Mouse (Mus musculus): ENCODE results near the gene Sinhcaf. TPM values are rescaled to one million over a fixed set of nuclear protein-coding genes. Genes with fewer than 3 reads are reported as not detected.
"Not testable (repeated sequence)": the region's sequence is repeated elsewhere in the genome, so short reads cannot be mapped to it uniquely, and the experiment has no call there.

Gene Sinhcaf
- total and polyA plus RNA-seq, 2 experiments = 0.46 to 2.7 TPM

DNA sequence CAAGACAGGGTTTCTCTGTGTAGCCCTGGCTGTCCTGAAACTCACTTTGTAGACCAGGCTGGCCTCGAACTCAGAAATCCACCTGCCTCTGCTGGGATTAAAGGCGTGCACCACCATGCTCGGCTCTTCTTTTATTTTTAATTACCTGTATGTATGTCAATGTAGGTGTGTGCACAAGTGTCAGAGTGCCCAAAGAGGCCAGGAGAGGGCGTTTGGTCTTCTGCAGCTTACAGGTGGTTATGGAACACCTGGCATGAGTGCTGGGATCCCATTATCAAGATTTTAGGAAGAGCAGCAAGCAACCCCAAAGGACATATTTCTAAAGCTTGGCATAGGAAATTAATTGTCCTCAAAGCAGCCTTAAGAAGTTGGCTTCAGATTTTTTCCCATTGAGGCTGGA, 3.9 kb downstream of the Sinhcaf start:
- WGBS = 90% methylated on average over 4 of the region's 4 CpGs
- no peak overlapping the region for H3K9ac ChIP-seq (ENCODE audit: low read depth, low read length)
- TF ChIP-seq CTCF (IDR thresholded peaks at IDR 0.05; ENCODE audit: low read depth, low read length) (no peak), POLR2A (IDR thresholded peaks at IDR 0.05; ENCODE audit: extremely low read depth, insufficient read depth, low read length) (no peak)
- no peak overlapping the region for H3K4me3 ChIP-seq (ENCODE audit: insufficient read depth, low read depth, low read length)
- H3K36me3 ChIP-seq (ENCODE audit: control insufficient read depth, insufficient read depth, low read length) = no peaks in the 10 kb centered on the region
- no peaks in the 10 kb centered on the region for H3K4me1 ChIP-seq (ENCODE audit: control insufficient read depth, insufficient read depth, low read length)
- DNase-seq (ENCODE audit: extremely low read depth, low read depth, low spot score) = no peak
- H3K27me3 ChIP-seq (ENCODE audit: control insufficient read depth, insufficient read depth, low read length) = no peaks in the 10 kb centered on the region
- peaks cover 2% of the 10 kb centered on the region; the same call in 1 of the 2 replicates for H3K79me2 ChIP-seq (ENCODE audit: control insufficient read depth, insufficient read depth, low read length)
- H3K27ac ChIP-seq (replicated peaks; ENCODE audit: insufficient read depth, low read depth, low read length) = no peak overlapping the region

DNA sequence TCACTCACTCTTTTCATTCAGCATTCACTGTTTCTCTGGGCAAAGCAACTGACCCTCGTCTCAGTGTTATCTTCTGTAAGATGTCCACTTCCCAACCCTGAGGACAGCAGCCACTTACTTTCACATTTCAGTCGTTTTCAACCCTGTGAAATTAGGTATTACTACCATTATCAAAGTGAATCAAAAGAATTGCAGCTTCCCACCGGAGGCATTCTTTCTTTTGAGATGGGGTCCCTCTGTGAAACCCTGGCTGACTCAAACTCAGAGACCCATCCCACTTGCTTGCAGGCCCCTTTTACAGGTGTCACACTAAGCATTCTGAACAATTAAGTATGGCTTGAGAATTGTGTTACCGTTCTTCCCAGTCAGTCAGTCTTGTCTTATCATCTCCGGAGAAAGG, 4.4 kb downstream of the Sinhcaf start:
- H3K4me1 ChIP-seq (ENCODE audit: control insufficient read depth, insufficient read depth, low read length) = no peaks in the 10 kb centered on the region
- H3K9ac ChIP-seq (ENCODE audit: low read depth, low read length) = no peak overlapping the region
- no peaks in the 10 kb centered on the region for H3K27me3 ChIP-seq (ENCODE audit: control insufficient read depth, insufficient read depth, low read length)
- H3K27ac ChIP-seq (replicated peaks; ENCODE audit: insufficient read depth, low read depth, low read length) = no peak overlapping the region
- TF ChIP-seq CTCF (IDR thresholded peaks at IDR 0.05; ENCODE audit: low read depth, low read length) (no peak), POLR2A (IDR thresholded peaks at IDR 0.05; ENCODE audit: extremely low read depth, insufficient read depth, low read length) (no peak)
- peaks cover 2% of the 10 kb centered on the region; the same call in 1 of the 2 replicates for H3K79me2 ChIP-seq (ENCODE audit: control insufficient read depth, insufficient read depth, low read length)
- no peak overlapping the region for H3K4me3 ChIP-seq (ENCODE audit: insufficient read depth, low read depth, low read length)
- DNase-seq (ENCODE audit: extremely low read depth, low read depth, low spot score) = no peak
- no peaks in the 10 kb centered on the region for H3K36me3 ChIP-seq (ENCODE audit: control insufficient read depth, insufficient read depth, low read length)
- 82% methylated on average over 5 of the region's 5 CpGs for WGBS

DNA sequence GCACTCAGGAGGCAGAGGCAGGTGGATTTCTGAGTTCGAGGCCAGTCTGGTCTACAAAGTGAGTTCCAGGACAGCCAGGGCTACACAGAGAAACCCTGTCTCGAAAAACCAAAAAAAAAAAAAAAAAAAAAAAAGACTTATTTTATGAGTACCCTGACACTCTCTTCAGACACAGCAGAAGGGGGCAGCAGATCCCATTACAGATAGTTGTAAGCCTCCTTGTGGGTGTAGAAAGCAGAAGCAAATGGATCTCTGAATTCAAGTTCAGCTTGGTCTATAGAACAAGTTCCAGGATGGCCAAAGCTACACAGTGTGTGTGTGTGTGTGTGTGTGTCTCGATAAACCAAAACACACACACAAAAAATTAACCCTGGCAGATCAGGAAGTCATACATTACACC, 5.9 kb downstream of the Sinhcaf start:
- not testable (repeated sequence) for DNase-seq (ENCODE audit: extremely low read depth, low read depth, low spot score); H3K4me3 ChIP-seq (ENCODE audit: insufficient read depth, low read depth, low read length); H3K27me3 ChIP-seq (ENCODE audit: control insufficient read depth, insufficient read depth, low read length); H3K4me1 ChIP-seq (ENCODE audit: control insufficient read depth, insufficient read depth, low read length); H3K27ac ChIP-seq (replicated peaks; ENCODE audit: insufficient read depth, low read depth, low read length); H3K36me3 ChIP-seq (ENCODE audit: control insufficient read depth, insufficient read depth, low read length); H3K79me2 ChIP-seq (ENCODE audit: control insufficient read depth, insufficient read depth, low read length); H3K9ac ChIP-seq (ENCODE audit: low read depth, low read length)
- WGBS = 67% methylated on average over 2 of the region's 3 CpGs

DNA sequence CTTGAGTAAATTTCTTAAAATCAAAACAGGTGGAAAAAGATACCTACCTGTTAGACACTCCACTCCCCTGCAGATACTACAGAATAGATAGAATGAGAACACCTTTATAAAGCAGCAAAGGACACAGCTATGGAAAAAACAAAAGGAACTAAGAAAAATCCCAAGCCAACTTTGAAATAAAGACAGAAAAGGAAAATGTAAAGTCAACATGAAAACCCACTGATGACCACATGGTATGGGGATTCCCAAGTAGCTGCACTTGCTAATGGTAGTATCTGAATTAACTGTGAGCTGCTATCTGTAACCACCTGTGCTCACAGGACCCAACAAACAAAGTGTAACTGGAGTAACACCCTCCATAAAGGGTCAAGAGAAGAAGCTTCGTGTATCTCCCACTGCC, 8.6 kb downstream of the Sinhcaf start:
- DNase-seq (ENCODE audit: extremely low read depth, low read depth, low spot score) = no peak
- Histone ChIP-seq H3K27me3 (ENCODE audit: control insufficient read depth, insufficient read depth, low read length) (no peaks in the 10 kb centered on the region), H3K4me1 (ENCODE audit: control insufficient read depth, insufficient read depth, low read length) (no peaks in the 10 kb centered on the region; the same call in 1 of the 2 replicates), H3K9ac (ENCODE audit: low read depth, low read length) (no peak overlapping the region), H3K27ac (replicated peaks; ENCODE audit: insufficient read depth, low read depth, low read length) (no peak overlapping the region), H3K4me3 (ENCODE audit: insufficient read depth, low read depth, low read length) (no peak overlapping the region), H3K79me2 (ENCODE audit: control insufficient read depth, insufficient read depth, low read length) (peaks cover 2% of the 10 kb centered on the region; the same call in 1 of the 2 replicates), H3K36me3 (ENCODE audit: control insufficient read depth, insufficient read depth, low read length) (no peaks in the 10 kb centered on the region)
- WGBS = 58% methylated on average over 1 of the region's 1 CpGs
- TF ChIP-seq POLR2A (IDR thresholded peaks at IDR 0.05; ENCODE audit: extremely low read depth, insufficient read depth, low read length) (no peak), CTCF (IDR thresholded peaks at IDR 0.05; ENCODE audit: low read depth, low read length) (no peak)

DNA sequence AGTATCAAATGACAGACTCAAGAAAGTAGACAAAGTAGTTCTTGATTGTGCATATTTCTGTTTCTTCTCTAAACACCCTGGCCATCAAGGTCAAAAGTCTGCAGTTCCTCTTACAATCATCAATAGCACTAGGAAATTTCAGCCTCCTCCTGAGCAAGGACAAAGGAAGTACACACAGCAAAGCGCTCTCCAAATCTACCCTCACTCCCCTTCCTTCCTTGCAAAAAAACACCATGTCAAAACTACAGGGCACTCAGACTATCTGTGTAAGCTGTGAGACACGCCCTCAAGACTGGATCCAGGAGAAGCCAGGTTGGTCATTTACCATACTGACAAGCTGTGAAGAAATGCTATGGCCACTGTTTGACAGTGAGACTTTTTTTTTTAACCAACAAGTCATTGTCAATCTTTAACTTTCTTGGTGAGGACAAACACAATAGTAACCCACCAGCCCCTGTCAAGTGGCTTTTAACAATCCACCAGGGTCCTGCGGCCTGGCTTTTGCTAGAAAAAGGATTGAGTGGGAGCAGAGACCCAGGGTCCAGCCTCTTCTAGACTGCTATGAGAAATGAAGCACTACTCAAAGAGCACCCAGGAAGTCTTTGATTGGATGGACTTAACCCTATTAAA, 11.2 kb downstream of the Sinhcaf start:
- no peaks in the 10 kb centered on the region; the same call in 1 of the 2 replicates for H3K4me1 ChIP-seq (ENCODE audit: control insufficient read depth, insufficient read depth, low read length)
- WGBS = 61% methylated on average over 3 of the region's 3 CpGs
- H3K4me3 ChIP-seq (ENCODE audit: insufficient read depth, low read depth, low read length) = no peak overlapping the region
- no peak for TF ChIP-seq POLR2A (IDR thresholded peaks at IDR 0.05; ENCODE audit: extremely low read depth, insufficient read depth, low read length)
- no peak for TF ChIP-seq CTCF (IDR thresholded peaks at IDR 0.05; ENCODE audit: low read depth, low read length)
- no peak overlapping the region for H3K27ac ChIP-seq (replicated peaks; ENCODE audit: insufficient read depth, low read depth, low read length)
- peaks cover 7% of the 10 kb centered on the region; the same call in 1 of the 2 replicates for H3K36me3 ChIP-seq (ENCODE audit: control insufficient read depth, insufficient read depth, low read length)
- no peak overlapping the region for H3K9ac ChIP-seq (ENCODE audit: low read depth, low read length)
- DNase-seq (ENCODE audit: extremely low read depth, low read depth, low spot score) = no peak
- H3K27me3 ChIP-seq (ENCODE audit: control insufficient read depth, insufficient read depth, low read length) = no peaks in the 10 kb centered on the region
- H3K79me2 ChIP-seq (ENCODE audit: control insufficient read depth, insufficient read depth, low read length) = 0 out of 2 replicates have a peak, but pooled peaks cover 2% of the 10 kb centered on the region

DNA sequence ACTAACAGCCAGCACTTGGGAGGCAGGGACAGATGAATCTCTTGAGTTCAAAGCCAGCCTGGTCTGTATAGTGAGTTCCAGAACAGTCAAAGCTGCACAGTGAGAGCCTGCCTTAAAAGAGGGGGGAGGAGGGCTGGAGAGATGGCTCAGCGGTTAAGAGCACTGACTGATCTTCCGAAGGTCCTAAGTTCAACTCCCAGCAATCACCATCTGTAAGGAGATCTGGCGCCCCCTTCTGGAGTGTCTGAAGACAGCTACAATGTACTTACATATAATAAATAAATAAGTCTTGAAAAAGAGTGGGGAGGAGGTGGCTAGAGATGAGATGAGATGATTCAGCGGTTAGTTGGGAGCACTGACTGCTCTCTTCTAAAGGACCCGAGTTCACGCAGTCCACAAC, 15.0 kb downstream of the Sinhcaf start:
- no peak overlapping the region for H3K9ac ChIP-seq (ENCODE audit: low read depth, low read length)
- no peak for TF ChIP-seq CTCF (IDR thresholded peaks at IDR 0.05; ENCODE audit: low read depth, low read length)
- no peak for TF ChIP-seq POLR2A (IDR thresholded peaks at IDR 0.05; ENCODE audit: extremely low read depth, insufficient read depth, low read length)
- no peak overlapping the region for H3K27ac ChIP-seq (replicated peaks; ENCODE audit: insufficient read depth, low read depth, low read length)
- no peak overlapping the region for H3K4me3 ChIP-seq (ENCODE audit: insufficient read depth, low read depth, low read length)
- H3K27me3 ChIP-seq (ENCODE audit: control insufficient read depth, insufficient read depth, low read length) = no peaks in the 10 kb centered on the region
- no peaks in the 10 kb centered on the region; the same call in 1 of the 2 replicates for H3K4me1 ChIP-seq (ENCODE audit: control insufficient read depth, insufficient read depth, low read length)
- 88% methylated on average over 6 of the region's 6 CpGs for WGBS
- DNase-seq (ENCODE audit: extremely low read depth, low read depth, low spot score) = peak; percentile 21
- H3K36me3 ChIP-seq (ENCODE audit: control insufficient read depth, insufficient read depth, low read length) = peaks cover 13% of the 10 kb centered on the region
- no peaks in the 10 kb centered on the region for H3K79me2 ChIP-seq (ENCODE audit: control insufficient read depth, insufficient read depth, low read length)
